Mouse (Mus musculus) ES-E14 (cell line): Measurements from ENCODE around the gene Gabbr2. TPM values are rescaled to one million over a fixed set of nuclear protein-coding genes. Genes with fewer than 3 reads are reported as not detected.
A peak's percentile ranks its signal among the peaks of the same experiment; 100 is the strongest.
"Not testable (repeated sequence)": the region's sequence is repeated elsewhere in the genome, so short reads cannot be mapped to it uniquely, and the experiment has no call there.

Source experiments
- DNase-seq: peaks from one replicate; pipeline ENCODE4 v3.0.0-alpha.2; 2013; ENCODE audit warnings: low read depth, low spot score
- H3K27ac ChIP-seq: 2 replicates; pipeline ENCODE4 v1.5.1; 2012; ENCODE audit warnings: low read depth, mild to moderate bottlenecking, low read length, moderate library complexity, mixed read lengths; ENCODE audit not compliant: poor library complexity, insufficient read depth, severe bottlenecking
- H3K36me3 ChIP-seq: 2 replicates; pipeline ENCODE4 v1.6.1; 2012; ENCODE audit warnings: mild to moderate bottlenecking, low read length, moderate library complexity, mixed read lengths; ENCODE audit not compliant: control insufficient read depth, poor library complexity, insufficient read depth, severe bottlenecking
- H3K4me1 ChIP-seq, 2 experiments: fragments of 150-350 bp in 1 of 2; sonication (generic) in 1 of 2; 2 replicates each; pipeline ENCODE4 v1.6.1; 2012; ENCODE audit warnings: low read length in 2 of 2, mild to moderate bottlenecking in 1 of 2, mixed read lengths in 1 of 2; ENCODE audit not compliant: control insufficient read depth in 2 of 2, insufficient read depth in 2 of 2, poor library complexity in 1 of 2
- H3K4me3 ChIP-seq, 2 experiments: fragments of 150-350 bp in 1 of 2; sonication (generic) in 1 of 2; 2 replicates each; pipeline ENCODE4 v1.5.1; 2012; ENCODE audit warnings: low read length in 2 of 2, low read depth in 1 of 2, mild to moderate bottlenecking in 1 of 2, mixed read lengths in 1 of 2; ENCODE audit not compliant: insufficient read depth in 1 of 2, poor library complexity in 1 of 2, severe bottlenecking in 1 of 2
- H3K9ac ChIP-seq: 2 replicates; pipeline ENCODE4 v1.6.1; 2012; ENCODE audit warnings: low read depth, mild to moderate bottlenecking, low read length, mixed read lengths; ENCODE audit not compliant: poor library complexity, insufficient read depth, severe bottlenecking
- H3K9me3 ChIP-seq: fragments of 150-350 bp; sonication (generic); 2 replicates; pipeline ENCODE4 v1.6.1; 2012; ENCODE audit warnings: low read depth, mild to moderate bottlenecking, low read length; ENCODE audit not compliant: control insufficient read depth, insufficient read depth
- CHD2 ChIP-seq: IDR thresholded peaks from 2 replicates; pipeline ENCODE4 v1.6.1; 2014; ENCODE audit warnings: mild to moderate bottlenecking, low read depth, low read length, inconsistent platforms
- HCFC1 ChIP-seq: IDR thresholded peaks from 2 replicates; pipeline ENCODE4 v1.6.1; 2012; ENCODE audit warnings: low read length, inconsistent platforms, borderline replicate concordance; ENCODE audit not compliant: insufficient read depth
- MAFK ChIP-seq: IDR thresholded peaks from 2 replicates; pipeline ENCODE4 v1.6.1; 2014; ENCODE audit warnings: mild to moderate bottlenecking, low read depth, low read length, inconsistent platforms; ENCODE audit not compliant: insufficient read depth
- ZC3H11A ChIP-seq: IDR thresholded peaks from 2 replicates; pipeline ENCODE4 v1.6.1; 2012; ENCODE audit warnings: low read depth, mild to moderate bottlenecking, inconsistent platforms, low read length, borderline replicate concordance
- ZNF384 ChIP-seq: IDR thresholded peaks from 2 replicates; pipeline ENCODE4 v1.6.1; 2012; ENCODE audit warnings: low read depth, low read length, inconsistent platforms
- in situ Hi-C, 2 experiments: fragments of 600-800 bp; cut with MboI; formaldehyde crosslinking; loops; one replicate each; pipeline ENCODE4 v1.15.1; 2025; ENCODE audit warnings: low sequenced_read_pairs in 2 of 2, inconsistent platforms in 1 of 2; ENCODE audit not compliant: unreplicated experiment in 2 of 2
- total RNA-seq: library from RNA; depleted of rRNA; stranded (reverse); fragments of 300-350 nt; gene quantifications from 2 replicates; pipeline ENCODE4 v1.2.3, GENCODE M21; 2012

The Gabbr2 gene
- total RNA-seq, 1 experiment, result 0.09 TPM

DNA sequence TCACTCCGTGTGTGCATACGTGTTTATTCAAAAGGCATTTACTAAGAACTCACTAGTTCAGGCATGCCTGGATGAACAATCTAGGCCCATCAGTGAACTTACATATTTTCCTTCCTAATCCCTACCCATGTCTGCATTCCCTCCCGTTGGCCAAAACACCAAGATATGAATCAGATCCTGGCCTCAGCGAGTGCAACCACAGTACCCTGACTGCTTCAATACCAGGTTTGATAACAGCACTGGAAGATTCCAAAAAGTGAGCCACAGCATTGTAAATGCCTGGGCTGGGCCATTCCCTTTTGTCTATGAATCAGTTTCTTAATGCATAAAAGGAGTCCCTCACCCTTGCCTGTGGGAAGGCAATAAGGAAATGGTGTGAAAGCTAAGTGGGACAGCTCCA is 342.5 kb downstream of the Gabbr2 start:
- no peaks in the 10 kb centered on the region for H3K9me3 ChIP-seq
- peak overlapping the region; percentile 80 to 87 for H3K4me3 ChIP-seq
- no peak for TF ChIP-seq ZC3H11A
- TF ChIP-seq MAFK, result no peak
- no peak for TF ChIP-seq HCFC1
- TF ChIP-seq ZNF384, result no peak
- no peak for TF ChIP-seq CHD2
- in situ Hi-C loops, result no loop called here
- peak overlapping the region; percentile 76 for H3K9ac ChIP-seq
- H3K36me3 ChIP-seq, result peaks cover 3% of the 10 kb centered on the region; the same call in 1 of the 2 replicates
- H3K27ac ChIP-seq, result no peak overlapping the region
- no peak for DNase-seq
- no peaks in the 10 kb centered on the region for H3K4me1 ChIP-seq

DNA sequence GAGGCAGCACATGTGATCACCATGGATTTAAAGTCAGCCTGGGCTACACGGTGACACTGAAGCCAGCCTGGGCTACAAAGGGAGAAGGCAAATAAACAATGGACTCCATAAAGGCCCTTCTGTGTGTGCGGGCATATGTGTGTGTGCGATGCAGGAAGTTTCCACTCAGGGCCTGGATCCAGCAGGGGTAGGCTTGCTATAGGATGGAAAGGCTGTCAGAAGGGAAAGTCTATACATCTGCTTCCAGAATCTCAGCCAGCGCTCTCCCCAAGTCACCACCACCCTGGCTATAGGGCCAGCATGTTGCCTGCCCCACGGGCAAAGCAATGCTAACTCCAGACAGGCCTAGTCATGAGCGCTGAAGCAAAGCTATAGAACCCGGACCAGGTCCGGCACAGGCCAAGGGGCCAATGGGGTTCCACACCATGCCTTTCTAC is 348.0 kb downstream of the Gabbr2 start:
- no peak overlapping the region for H3K27ac ChIP-seq
- no peak for DNase-seq
- H3K4me1 ChIP-seq, result peaks cover 0 to 12% of the 10 kb centered on the region in 2 experiments; a peak in 2 of 4 replicates
- H3K9ac ChIP-seq, result no peak overlapping the region
- H3K36me3 ChIP-seq, result peaks cover 3% of the 10 kb centered on the region; the same call in 1 of the 2 replicates
- TF ChIP-seq ZNF384 (no peak), CHD2 (no peak), MAFK (no peak), HCFC1 (no peak), ZC3H11A (no peak)
- no peak overlapping the region for H3K4me3 ChIP-seq
- in situ Hi-C loops, result no loop called here
- no peaks in the 10 kb centered on the region for H3K9me3 ChIP-seq

DNA sequence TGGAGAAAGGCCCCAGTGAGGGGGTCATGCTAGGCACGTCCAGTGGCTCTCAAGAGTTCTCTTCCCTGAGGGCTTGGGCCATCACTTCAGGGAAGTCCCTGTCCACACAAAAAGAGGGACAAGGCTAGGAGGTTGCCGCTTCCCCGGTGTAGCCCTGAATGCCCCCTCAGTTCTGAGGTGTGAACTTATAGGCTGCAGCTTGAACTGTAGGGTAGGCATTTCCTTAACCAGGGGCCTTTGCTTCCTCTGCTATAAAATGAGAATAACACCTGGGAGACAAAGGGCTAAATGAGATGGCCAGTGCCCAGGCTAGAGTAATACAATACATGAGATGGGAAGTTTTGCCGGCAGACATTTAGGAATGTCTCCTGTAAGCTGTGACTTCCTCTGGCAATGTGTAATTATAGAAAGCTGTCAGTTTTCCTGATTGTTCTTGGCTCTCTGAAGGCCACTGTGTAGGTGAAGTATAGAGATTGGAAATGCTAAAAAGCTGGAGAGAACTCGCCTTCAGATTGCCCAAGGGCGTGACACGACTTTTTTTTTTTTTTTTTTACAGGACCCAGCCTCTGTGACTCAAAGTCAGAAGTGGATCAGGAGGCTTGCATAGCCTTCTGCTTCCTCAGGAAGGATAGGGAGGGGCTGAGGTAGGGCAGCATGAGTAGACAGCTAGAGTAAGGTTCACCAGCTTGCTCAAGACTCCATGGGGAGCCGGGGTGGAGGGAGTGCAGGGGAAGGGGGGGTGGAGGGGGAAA is 348.6 kb downstream of the Gabbr2 start:
- Histone ChIP-seq H3K9ac (no peak overlapping the region), H3K4me3 (no peak overlapping the region), H3K36me3 (peaks cover 3% of the 10 kb centered on the region; the same call in 1 of the 2 replicates), H3K27ac (no peak overlapping the region), H3K4me1 (peaks cover 0 to 12% of the 10 kb centered on the region in 2 experiments; a peak in 2 of 4 replicates), H3K9me3 (no peaks in the 10 kb centered on the region)
- DNase-seq, result no peak
- in situ Hi-C loops, result no loop called here
- TF ChIP-seq ZNF384 (peak; percentile 83), ZC3H11A (no peak)

DNA sequence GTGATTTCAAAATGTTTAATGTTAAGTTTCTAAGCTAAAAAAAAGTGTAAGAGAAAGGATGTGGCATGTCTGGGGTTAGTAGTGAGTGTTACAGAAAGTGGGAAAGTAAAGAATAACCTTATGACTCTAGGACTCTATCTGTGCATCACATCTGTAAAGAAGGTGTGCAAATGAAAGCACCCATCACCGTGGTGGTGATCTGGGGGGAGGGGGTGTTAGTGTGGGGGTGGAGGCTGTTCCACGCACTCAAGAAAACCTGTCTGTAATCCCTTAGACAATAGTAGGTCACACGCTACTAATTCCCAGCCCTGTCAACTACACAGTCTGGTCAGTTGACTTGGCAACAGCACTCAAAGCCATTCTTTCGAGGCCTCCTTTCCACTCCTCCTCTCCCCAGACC is 350.4 kb downstream of the Gabbr2 start:
- in situ Hi-C loops, result no loop called here
- no peak for TF ChIP-seq ZNF384
- no peak for TF ChIP-seq CHD2
- no peak for TF ChIP-seq MAFK
- no peak for TF ChIP-seq HCFC1
- TF ChIP-seq ZC3H11A, result no peak
- peaks cover 0 to 23% of the 10 kb centered on the region in 2 experiments; a peak in 2 of 4 replicates for H3K4me1 ChIP-seq
- H3K27ac ChIP-seq, result no peak overlapping the region
- H3K9me3 ChIP-seq, result no peaks in the 10 kb centered on the region
- no peak for DNase-seq
- H3K36me3 ChIP-seq, result peaks cover 3% of the 10 kb centered on the region; the same call in 1 of the 2 replicates
- no peak overlapping the region for H3K4me3 ChIP-seq
- no peak overlapping the region for H3K9ac ChIP-seq

DNA sequence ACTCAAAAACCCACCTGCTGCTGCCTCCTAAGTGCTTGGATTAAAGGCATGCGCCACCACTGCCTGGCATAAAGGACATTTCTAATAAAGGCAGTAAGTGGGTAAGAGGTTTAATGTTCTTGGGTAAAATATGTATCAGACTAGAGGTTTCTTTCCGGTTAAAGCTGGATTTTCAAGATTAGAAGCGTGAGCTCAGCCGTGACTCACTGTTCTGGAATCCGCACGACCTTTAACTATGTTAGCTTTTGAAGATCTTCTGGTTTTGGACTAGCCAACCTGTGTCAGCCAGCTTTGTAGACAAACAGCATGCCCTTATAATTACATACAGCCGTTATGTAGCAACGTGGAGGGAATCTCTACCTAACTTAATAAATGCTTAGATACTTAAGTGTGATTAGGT is 351.8 kb downstream of the Gabbr2 start:
- no peak overlapping the region for H3K4me3 ChIP-seq
- peaks cover 0 to 32% of the 10 kb centered on the region in 2 experiments; a peak in 2 of 4 replicates for H3K4me1 ChIP-seq
- TF ChIP-seq CHD2 (no peak), HCFC1 (no peak), ZNF384 (no peak), ZC3H11A (no peak), MAFK (no peak)
- peaks cover 3% of the 10 kb centered on the region; the same call in 1 of the 2 replicates for H3K36me3 ChIP-seq
- in situ Hi-C loops, result no loop called here
- no peaks in the 10 kb centered on the region for H3K9me3 ChIP-seq
- H3K27ac ChIP-seq, result no peak overlapping the region
- DNase-seq, result no peak
- no peak overlapping the region for H3K9ac ChIP-seq

DNA sequence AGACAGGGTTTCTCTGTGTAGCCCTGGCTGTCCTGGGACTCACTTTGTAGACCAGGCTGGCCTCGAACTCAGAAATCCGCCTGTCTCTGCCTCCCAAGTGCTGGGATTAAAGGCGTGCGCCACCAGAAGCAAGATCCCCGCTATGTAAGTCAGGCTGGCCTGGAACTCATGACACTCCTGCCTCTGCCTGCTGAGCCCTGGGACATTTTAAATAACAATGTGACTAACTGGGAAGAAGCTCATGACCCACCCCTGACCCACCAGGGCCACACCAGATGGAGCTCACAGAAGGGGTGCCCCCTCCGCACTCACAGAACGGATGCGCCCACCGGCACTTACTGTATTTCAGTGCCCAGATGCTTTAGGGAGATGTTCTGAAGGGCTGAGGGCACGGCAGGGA is 354.4 kb downstream of the Gabbr2 start:
- H3K27ac ChIP-seq, DNase-seq, H3K4me3 ChIP-seq, H3K36me3 ChIP-seq, in situ Hi-C loops, H3K9me3 ChIP-seq, H3K9ac ChIP-seq: not testable (repeated sequence)
- H3K4me1 ChIP-seq, result peaks cover 0 to 26% of the 10 kb centered on the region in 2 experiments; a peak in 2 of 4 replicates
